Mouse (Mus musculus): ENCODE results near the gene Gm9936.

- no peak for TF ChIP-seq CTCF (conservative IDR thresholded peaks at IDR 0.05; ENCODE audit: low read length)
- no peak for TF ChIP-seq POU5F1 (IDR thresholded peaks at IDR 0.05; ENCODE audit: borderline replicate concordance, low read length)
- no peak for TF ChIP-seq NANOG (IDR thresholded peaks at IDR 0.05; ENCODE audit: borderline replicate concordance, low read length)
These were observed 3.2 kb upstream of the Gm9936 start for GRCm38 (mm10) chr5:114861730-114862129.
